Mouse (Mus musculus): ENCODE measurements around the gene Cbx8.

DNA sequence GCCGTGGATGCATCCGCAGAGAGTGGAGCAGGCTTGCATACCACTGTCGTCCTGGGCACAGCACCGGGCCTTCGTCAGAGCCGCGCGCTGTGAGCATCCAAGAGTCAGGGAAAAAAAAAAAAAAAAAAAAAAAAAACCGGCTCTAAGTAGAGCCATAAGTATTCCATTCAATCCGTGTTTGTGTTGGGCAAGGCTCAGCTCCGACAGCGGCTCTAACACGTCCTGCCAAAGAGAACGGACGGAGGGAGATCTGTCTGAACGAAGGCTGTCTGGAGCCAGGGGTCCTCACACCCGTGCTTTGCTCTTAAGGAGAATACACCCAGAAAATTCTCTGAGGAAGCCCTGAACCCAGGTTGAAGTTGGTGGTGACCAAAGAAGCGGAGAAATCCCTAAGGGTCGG lies 6.1 kb downstream of the Cbx8 start:
- TF ChIP-seq CTCF (IDR thresholded peaks at IDR 0.05; ENCODE audit: control insufficient read depth, insufficient read depth, insufficient read length), result no peak
- TF ChIP-seq FOSL1 (IDR thresholded peaks at IDR 0.05; ENCODE audit: insufficient read depth, low read length, poor library complexity, severe bottlenecking), result no peak
- TF ChIP-seq USF1 (IDR thresholded peaks at IDR 0.05; ENCODE audit: low read depth), result no peak
